Comparison of ENCODE assay signal across 7 mouse cellular contexts in the genomic region with DNA sequence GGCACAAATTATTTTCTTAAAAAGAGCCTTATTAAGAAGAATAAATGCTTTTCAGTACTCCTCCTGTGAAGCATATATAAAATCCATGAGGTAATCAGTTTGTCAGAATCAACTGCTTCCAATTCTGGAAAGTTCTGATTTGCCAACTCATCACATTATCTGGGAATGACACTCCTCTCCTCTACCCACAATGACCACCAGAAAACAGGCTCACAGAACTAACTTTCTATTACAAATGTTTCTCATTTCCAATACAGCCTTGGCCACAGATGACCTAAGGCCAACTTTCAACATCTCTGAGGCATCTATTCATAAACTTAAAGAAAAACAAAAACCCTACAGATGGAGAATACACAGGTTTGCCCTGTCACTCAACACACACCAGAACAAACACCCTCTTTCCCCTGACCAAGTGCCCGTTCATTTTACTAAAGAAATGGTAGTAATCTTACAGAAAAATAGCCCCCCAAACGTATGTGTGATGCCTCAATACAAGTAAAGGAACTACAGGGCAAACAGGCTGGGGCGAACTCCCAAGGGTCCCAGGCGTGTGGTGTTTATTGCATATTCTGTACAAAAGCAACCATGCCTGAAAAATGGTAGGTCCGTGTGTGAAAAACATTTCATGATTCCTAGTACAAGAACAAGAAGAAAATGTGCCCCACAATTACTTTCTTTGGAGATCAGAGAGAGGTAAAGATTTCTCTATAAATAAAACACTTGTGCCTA. TPM values are rescaled to one million over a fixed set of nuclear protein-coding genes. Genes with fewer than 3 reads are reported as not detected.
DNase-seq lines count a peak whose midpoint lies in the region; ATAC-seq and TF ChIP-seq lines count a peak whose summit lies in the region.

No protein-coding gene starts in this region.

- peak overlapping the region; percentile 57 for H3K4me2 ChIP-seq in forebrain, embryonic 11.5 days (ENCODE audit: low read depth, low read length, severe bottlenecking)
- peak overlapping the region; percentile 48 for H3K4me2 ChIP-seq in limb, embryonic 11.5 days (ENCODE audit: low read depth, severe bottlenecking)

- H3K9ac ChIP-seq in forebrain, embryonic 11.5 days (ENCODE audit: low read length), result peak overlapping the region; percentile 66
- H3K9ac ChIP-seq in limb, embryonic 11.5 days (ENCODE audit: low read length), result no peak overlapping the region

- H3K27ac ChIP-seq in left cerebral cortex, adult 2 months, result peak overlapping the region; percentile 33; the same call in 1 of the 2 replicates
- H3K27ac ChIP-seq in forebrain, embryonic 11.5 days (ENCODE audit: low read depth, low read length), result 0 out of 2 replicates have a peak overlapping the region, but pooled peaks have one; percentile 42
- H3K27ac ChIP-seq in limb, embryonic 11.5 days (replicated peaks; ENCODE audit: low read depth, low read length), result no peak overlapping the region

- H3K27me3 ChIP-seq in forebrain, embryonic 11.5 days (ENCODE audit: control insufficient read depth, insufficient read depth, low read length), result no peaks in the 10 kb centered on the region
- H3K27me3 ChIP-seq in limb, embryonic 11.5 days (ENCODE audit: control insufficient read depth, insufficient read depth, low read length), result no peaks in the 10 kb centered on the region

- no peaks in the 10 kb centered on the region; the same call in 1 of the 2 replicates for H3K9me3 ChIP-seq in forebrain, embryonic 11.5 days (ENCODE audit: control insufficient read depth, low read length)
- no peaks in the 10 kb centered on the region; the same call in 1 of the 2 replicates for H3K9me3 ChIP-seq in limb, embryonic 11.5 days (ENCODE audit: control insufficient read depth, low read length)

- no peak for TF ChIP-seq CTCF in left cerebral cortex, adult 2 months (IDR thresholded peaks at IDR 0.05)

- no peak for DNase-seq in left cerebral cortex, adult 2 months (ENCODE audit: extremely low spot score in 1 of 2, low spot score in 2 of 2)
- no peak for DNase-seq in left cerebral cortex, adult 18-20 months (ENCODE audit: low spot score in 2 of 2)
- DNase-seq in forebrain, embryonic 11.5 days (ENCODE audit: low spot score), result no peak
- no peak for DNase-seq in limb, embryonic 11.5 days (ENCODE audit: low spot score)
- peak; percentile 38 for DNase-seq in skeletal muscle tissue, adult 2 months (ENCODE audit: low read depth, low spot score)
- DNase-seq in thymus, postnatal 14 days, result no peak
- DNase-seq in adrenal gland, postnatal 25 days, result no peak

- no peak for ATAC-seq in forebrain, embryonic 11.5 days (replicated peaks; ENCODE audit: low FRiP score)
- no peak for ATAC-seq in limb, embryonic 11.5 days (ENCODE audit: insufficient number of reproducible peaks, low FRiP score, low TSS enrichment, low read depth)

- peak overlapping the region; percentile 51 for H3K4me3 ChIP-seq in left cerebral cortex, adult 2 months
- peak overlapping the region; percentile 37 for H3K4me3 ChIP-seq in forebrain, embryonic 11.5 days (ENCODE audit: low read depth, low read length)
- H3K4me3 ChIP-seq in limb, embryonic 11.5 days (ENCODE audit: low read depth, low read length), result peak overlapping the region; percentile 27

- peaks cover 21% of the 10 kb centered on the region for H3K4me1 ChIP-seq in forebrain, embryonic 11.5 days (replicated peaks; ENCODE audit: control insufficient read depth, insufficient read depth, low read length)
- H3K4me1 ChIP-seq in limb, embryonic 11.5 days (ENCODE audit: control insufficient read depth, insufficient read depth, low read length), result peaks cover 34% of the 10 kb centered on the region

- intact Hi-C loops in left cerebral cortex, adult 2 months (cut with DNase I), result loop anchor here (5.0 kb wide), 1 partner anchor 168 kb away; no protein-coding TSS in a partner anchor

- WGBS in forebrain, embryonic 11.5 days, result 29% methylated on average over 5 of the region's 5 CpGs
- 48% methylated on average over 5 of the region's 5 CpGs for WGBS in limb, embryonic 11.5 days

- peaks cover 17% of the 10 kb centered on the region for H3K36me3 ChIP-seq in forebrain, embryonic 11.5 days (ENCODE audit: control insufficient read depth, insufficient read depth, low read length)
- peaks cover 9% of the 10 kb centered on the region for H3K36me3 ChIP-seq in limb, embryonic 11.5 days (ENCODE audit: control insufficient read depth, insufficient read depth, low read length)

RNA-seq across cellular contexts. Expression of gene Irs1, which starts 5.6 kb away (rescaled TPM):
- 10 to 100 TPM; 17.3 to 17.4 TPM for total RNA-seq in left cerebral cortex, adult 2 months (2021)
- 10 to 100 TPM; 15.3 to 17.2 TPM for total RNA-seq in left cerebral cortex, adult 18-20 months (2021)
- 14.2 and 17.5 TPM in 2 replicates for polyA plus RNA-seq in forebrain, embryonic 11.5 days (2014; fragmentation: Nextera tagmentation; extraction: Ambion mirVana)
- 7.4 and 10.2 TPM in 2 replicates for polyA plus RNA-seq in limb, embryonic 11.5 days (2014; fragmentation: Nextera tagmentation; extraction: Ambion mirVana)
- 15.7 and 17.9 TPM in 2 replicates for total RNA-seq in adrenal gland, postnatal 25 days (2021)

RNA-seq across cellular contexts. Expression of gene Rhbdd1, which starts 30.6 kb away (rescaled TPM):
- total RNA-seq in left cerebral cortex, adult 2 months (2021), result 1 to 10 TPM; 7.6 to 8.4 TPM
- 1 to 10 TPM; 6.2 to 6.6 TPM for total RNA-seq in left cerebral cortex, adult 18-20 months (2021)
- polyA plus RNA-seq in forebrain, embryonic 11.5 days (2014; fragmentation: Nextera tagmentation; extraction: Ambion mirVana), result 6.3 and 7.5 TPM in 2 replicates
- polyA plus RNA-seq in limb, embryonic 11.5 days (2014; fragmentation: Nextera tagmentation; extraction: Ambion mirVana), result 6.3 and 6.5 TPM in 2 replicates
- total RNA-seq in adrenal gland, postnatal 25 days (2021), result 35.8 and 39.4 TPM in 2 replicates

RNA-seq across cellular contexts. Expression of gene Gm9747, which starts 52.7 kb away (rescaled TPM):
- not detected for total RNA-seq in left cerebral cortex, adult 2 months (2021)
- not detected for total RNA-seq in left cerebral cortex, adult 18-20 months (2021)
- polyA plus RNA-seq in forebrain, embryonic 11.5 days (2014; fragmentation: Nextera tagmentation; extraction: Ambion mirVana), result 40.2 and 42.7 TPM in 2 replicates
- polyA plus RNA-seq in limb, embryonic 11.5 days (2014; fragmentation: Nextera tagmentation; extraction: Ambion mirVana), result 27.6 and 33.2 TPM in 2 replicates
- total RNA-seq in adrenal gland, postnatal 25 days (2021), result not detected in 2 replicates
